Comparison of ENCODE assay signal across 8 mouse cellular contexts in the genomic region with DNA sequence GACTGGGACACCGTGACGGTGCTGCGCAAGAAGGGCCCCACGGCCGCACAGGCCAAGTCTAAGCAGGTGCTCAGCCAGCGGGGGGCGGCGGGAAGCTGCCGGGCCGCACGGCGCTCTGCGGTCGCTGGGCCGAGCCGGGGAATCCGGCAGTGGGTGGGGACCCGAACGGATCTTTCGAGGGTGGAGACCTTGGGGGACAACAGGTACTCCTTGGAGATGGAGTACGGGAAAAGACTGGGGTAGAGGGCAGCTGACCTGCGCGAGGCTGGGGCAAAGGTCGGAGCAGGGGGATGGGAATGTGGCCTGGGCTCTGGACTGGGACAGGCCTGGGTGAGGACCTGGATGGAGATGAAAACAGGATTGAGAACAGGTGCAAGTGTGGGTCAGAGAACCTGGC. TPM values are rescaled to one million over a fixed set of nuclear protein-coding genes. Genes with fewer than 3 reads are reported as not detected.
DNase-seq lines count a peak whose midpoint lies in the region; ATAC-seq and TF ChIP-seq lines count a peak whose summit lies in the region.

No protein-coding gene starts in this region.

- DNase-seq in heart, adult 8-10 months (ENCODE audit: low spot score) = no peak
- no peak for DNase-seq in embryonic facial prominence, embryonic 11.5 days (ENCODE audit: low spot score)
- peak; percentile 77 for DNase-seq in kidney, adult 2 months
- DNase-seq in right cerebral cortex, postnatal 36 days (ENCODE audit: low spot score in 2 of 2) = no peak
- no peak for DNase-seq in embryo, embryonic 9.5 days (ENCODE audit: extremely low spot score)
- no peak for DNase-seq in thymus, postnatal 0 days (ENCODE audit: low spot score)

- TF ChIP-seq POLR2A in kidney, adult 2 months (IDR thresholded peaks at IDR 0.05; ENCODE audit: low read depth, low read length) = no peak

- H3K4me3 ChIP-seq in heart, embryonic 13.5 days = peak overlapping the region; percentile 99
- peak overlapping the region; percentile 96 for H3K4me3 ChIP-seq in embryonic facial prominence, embryonic 11.5 days (ENCODE audit: low read depth, low read length)
- peak overlapping the region; percentile 81 for H3K4me3 ChIP-seq in kidney, adult 2 months (ENCODE audit: insufficient read depth, low read depth, low read length)
- peak overlapping the region; percentile 98 for H3K4me3 ChIP-seq in midbrain, embryonic 13.5 days (replicated peaks)

- no peaks in the 10 kb centered on the region for H3K27me3 ChIP-seq in heart, embryonic 13.5 days (replicated peaks)
- H3K27me3 ChIP-seq in embryonic facial prominence, embryonic 11.5 days (ENCODE audit: control insufficient read depth, insufficient read depth, low read length) = no peaks in the 10 kb centered on the region
- H3K27me3 ChIP-seq in kidney, adult 2 months (replicated peaks; ENCODE audit: control insufficient read depth, insufficient read depth, low read length) = no peaks in the 10 kb centered on the region
- no peaks in the 10 kb centered on the region for H3K27me3 ChIP-seq in midbrain, embryonic 13.5 days

- H3K36me3 ChIP-seq in heart, embryonic 13.5 days = peaks cover 31% of the 10 kb centered on the region
- peaks cover 5% of the 10 kb centered on the region for H3K36me3 ChIP-seq in embryonic facial prominence, embryonic 11.5 days (replicated peaks; ENCODE audit: control insufficient read depth, insufficient read depth, low read depth, low read length)
- no peaks in the 10 kb centered on the region for H3K36me3 ChIP-seq in kidney, adult 2 months (ENCODE audit: control insufficient read depth, insufficient read depth, low read length)
- peaks cover 30% of the 10 kb centered on the region for H3K36me3 ChIP-seq in midbrain, embryonic 13.5 days

- ATAC-seq in heart, embryonic 13.5 days (ENCODE audit: extremely low read depth, insufficient number of reproducible peaks, low FRiP score, low TSS enrichment) = no peak; the same call in 1 of the 2 replicates
- ATAC-seq in embryonic facial prominence, embryonic 11.5 days (replicated peaks; ENCODE audit: insufficient number of reproducible peaks, low FRiP score, low TSS enrichment, low read depth) = 0 out of 2 replicates have a peak, but pooled peaks have one; percentile 21
- no peak for ATAC-seq in midbrain, embryonic 13.5 days

- peaks cover 25% of the 10 kb centered on the region for H3K4me1 ChIP-seq in heart, embryonic 13.5 days
- no peaks in the 10 kb centered on the region for H3K4me1 ChIP-seq in embryonic facial prominence, embryonic 11.5 days (ENCODE audit: control insufficient read depth, insufficient read depth, low read length)
- peaks cover 8% of the 10 kb centered on the region for H3K4me1 ChIP-seq in kidney, adult 2 months (ENCODE audit: control insufficient read depth, insufficient read depth, low read length)
- peaks cover 27% of the 10 kb centered on the region for H3K4me1 ChIP-seq in midbrain, embryonic 13.5 days (replicated peaks)

- H3K9me3 ChIP-seq in heart, embryonic 13.5 days = no peaks in the 10 kb centered on the region
- H3K9me3 ChIP-seq in embryonic facial prominence, embryonic 11.5 days (replicated peaks; ENCODE audit: control insufficient read depth, low read length) = no peaks in the 10 kb centered on the region
- H3K9me3 ChIP-seq in midbrain, embryonic 13.5 days = no peaks in the 10 kb centered on the region

- no peak for TF ChIP-seq CTCF in kidney, adult 2 months (conservative IDR thresholded peaks at IDR 0.05; ENCODE audit: insufficient read depth, insufficient read length, low read depth, low read length)

- 1% methylated on average over 24 of the region's 24 CpGs for WGBS in heart, embryonic 13.5 days
- 0% methylated on average over 24 of the region's 24 CpGs for whole genome bisulfite sequencing in embryonic facial prominence, embryonic 11.5 days
- under 1% methylated on average over 24 of the region's 24 CpGs for WGBS in kidney, adult 2 months
- WGBS in midbrain, embryonic 13.5 days = under 1% methylated on average over 24 of the region's 24 CpGs

- peak overlapping the region; percentile 86 for H3K4me2 ChIP-seq in heart, embryonic 13.5 days
- H3K4me2 ChIP-seq in embryonic facial prominence, embryonic 11.5 days (ENCODE audit: low read depth, low read length) = peak overlapping the region; percentile 68
- H3K4me2 ChIP-seq in midbrain, embryonic 13.5 days (replicated peaks) = peak overlapping the region; percentile 96

- peak overlapping the region; percentile 80 for H3K27ac ChIP-seq in heart, embryonic 13.5 days (replicated peaks)
- 0 out of 2 replicates have a peak overlapping the region, but pooled peaks have one; percentile 52 for H3K27ac ChIP-seq in embryonic facial prominence, embryonic 11.5 days (replicated peaks; ENCODE audit: low read depth, low read length)
- H3K27ac ChIP-seq in kidney, adult 2 months (ENCODE audit: insufficient read depth, low read depth, low read length) = peak overlapping the region; percentile 75
- H3K27ac ChIP-seq in midbrain, embryonic 13.5 days = peak overlapping the region; percentile 86

- H3K9ac ChIP-seq in heart, embryonic 13.5 days = peak overlapping the region; percentile 99
- H3K9ac ChIP-seq in embryonic facial prominence, embryonic 11.5 days (replicated peaks; ENCODE audit: low read length) = peak overlapping the region; percentile 73
- H3K9ac ChIP-seq in midbrain, embryonic 13.5 days (replicated peaks) = peak overlapping the region; percentile 97

RNA-seq across cellular contexts. Expression of a gene that starts 0.3 kb away (rescaled TPM):
- 277 and 302 TPM in 2 replicates for polyA plus RNA-seq in heart, embryonic 13.5 days (2015; fragmentation: Nextera tagmentation; extraction: Ambion mirVana)
- total RNA-seq in heart, adult 8-10 months (2022) = 100 to 1,000 TPM; 156 to 257 (median 210) TPM
- polyA plus RNA-seq in embryonic facial prominence, embryonic 11.5 days (2014; fragmentation: Nextera tagmentation; extraction: Ambion mirVana) = 336 and 375 TPM in 2 replicates
- 195 and 198 TPM in 2 replicates for polyA plus RNA-seq in kidney, adult 2 months (2012; rRNA removed)
- polyA plus RNA-seq in midbrain, embryonic 13.5 days (2015; fragmentation: Nextera tagmentation; extraction: Ambion mirVana) = 387 and 406 TPM in 2 replicates
- polyA plus RNA-seq in thymus, postnatal 0 days (2015; fragmentation: Nextera tagmentation; extraction: Ambion mirVana) = 466 and 515 TPM in 2 replicates

RNA-seq across cellular contexts. Expression of a gene that starts 11.2 kb away (rescaled TPM):
- polyA plus RNA-seq in heart, embryonic 13.5 days (2015; fragmentation: Nextera tagmentation; extraction: Ambion mirVana) = 21.0 and 22.9 TPM in 2 replicates
- total RNA-seq in heart, adult 8-10 months (2022) = 10 to 100 TPM; 11.8 to 16.3 (median 13.8) TPM
- polyA plus RNA-seq in embryonic facial prominence, embryonic 11.5 days (2014; fragmentation: Nextera tagmentation; extraction: Ambion mirVana) = 35.6 and 36.0 TPM in 2 replicates
- polyA plus RNA-seq in kidney, adult 2 months (2012; rRNA removed) = 14.8 and 15.3 TPM in 2 replicates
- 22.9 and 24.1 TPM in 2 replicates for polyA plus RNA-seq in midbrain, embryonic 13.5 days (2015; fragmentation: Nextera tagmentation; extraction: Ambion mirVana)
- polyA plus RNA-seq in thymus, postnatal 0 days (2015; fragmentation: Nextera tagmentation; extraction: Ambion mirVana) = 58.1 and 59.1 TPM in 2 replicates

RNA-seq across cellular contexts. Expression of a gene that starts 16.7 kb away (rescaled TPM):
- polyA plus RNA-seq in heart, embryonic 13.5 days (2015; fragmentation: Nextera tagmentation; extraction: Ambion mirVana) = 4.6 and 7.3 TPM in 2 replicates
- 1 to 10 TPM; 1.1 to 2.2 (median 1.5) TPM for total RNA-seq in heart, adult 8-10 months (2022)
- 1.2 and 8.5 TPM in 2 replicates for polyA plus RNA-seq in embryonic facial prominence, embryonic 11.5 days (2014; fragmentation: Nextera tagmentation; extraction: Ambion mirVana)
- 1.3 and 2.3 TPM in 2 replicates for polyA plus RNA-seq in kidney, adult 2 months (2012; rRNA removed)
- polyA plus RNA-seq in midbrain, embryonic 13.5 days (2015; fragmentation: Nextera tagmentation; extraction: Ambion mirVana) = 3.2 and 6.8 TPM in 2 replicates
- 0.53 and 1.0 TPM in 2 replicates for polyA plus RNA-seq in thymus, postnatal 0 days (2015; fragmentation: Nextera tagmentation; extraction: Ambion mirVana)

RNA-seq across cellular contexts. Expression of a gene that starts 17.1 kb away (rescaled TPM):
- 177 and 199 TPM in 2 replicates for polyA plus RNA-seq in heart, embryonic 13.5 days (2015; fragmentation: Nextera tagmentation; extraction: Ambion mirVana)
- 10 to 100 TPM; 58.2 to 72.2 (median 65.4) TPM for total RNA-seq in heart, adult 8-10 months (2022)
- 145 and 157 TPM in 2 replicates for polyA plus RNA-seq in embryonic facial prominence, embryonic 11.5 days (2014; fragmentation: Nextera tagmentation; extraction: Ambion mirVana)
- polyA plus RNA-seq in kidney, adult 2 months (2012; rRNA removed) = 74.9 and 92.3 TPM in 2 replicates
- polyA plus RNA-seq in midbrain, embryonic 13.5 days (2015; fragmentation: Nextera tagmentation; extraction: Ambion mirVana) = 190 and 193 TPM in 2 replicates
- 184 and 191 TPM in 2 replicates for polyA plus RNA-seq in thymus, postnatal 0 days (2015; fragmentation: Nextera tagmentation; extraction: Ambion mirVana)

RNA-seq across cellular contexts. Expression of a gene that starts 23.6 kb away (rescaled TPM):
- 0.14 and 0.27 TPM in 2 replicates for polyA plus RNA-seq in heart, embryonic 13.5 days (2015; fragmentation: Nextera tagmentation; extraction: Ambion mirVana)
- total RNA-seq in heart, adult 8-10 months (2022) = under 1 TPM; 0.09 to 0.38 (median 0.25) TPM
- 0.07 and 0.25 TPM in 2 replicates for polyA plus RNA-seq in embryonic facial prominence, embryonic 11.5 days (2014; fragmentation: Nextera tagmentation; extraction: Ambion mirVana)
- 0.36 and 0.62 TPM in 2 replicates for polyA plus RNA-seq in kidney, adult 2 months (2012; rRNA removed)
- polyA plus RNA-seq in midbrain, embryonic 13.5 days (2015; fragmentation: Nextera tagmentation; extraction: Ambion mirVana) = 3.5 and 5.7 TPM in 2 replicates
- 0.04 and 0.49 TPM in 2 replicates for polyA plus RNA-seq in thymus, postnatal 0 days (2015; fragmentation: Nextera tagmentation; extraction: Ambion mirVana)
